Mouse (Mus musculus) G1E (cell line): Measurements from ENCODE around the gene Nudt15.

ENCODE experiments used
- CTCF ChIP-seq: IDR thresholded peaks from 2 replicates; pipeline ENCODE4 v1.5.1; 2012; ENCODE audit warnings: low read depth, low read length, inconsistent platforms, mixed read lengths
- GATA1 ChIP-seq: IDR thresholded peaks from 2 replicates; pipeline ENCODE4 v1.6.1; 2012; ENCODE audit warnings: borderline replicate concordance, low read length, inconsistent platforms, mixed read lengths
- POLR2AphosphoS5 ChIP-seq: IDR thresholded peaks from 2 replicates; pipeline ENCODE4 v1.6.1; 2012; ENCODE audit warnings: low read depth, low read length, inconsistent platforms; ENCODE audit not compliant: insufficient replicate concordance
- TAL1 ChIP-seq: conservative IDR thresholded peaks from 2 replicates; pipeline ENCODE4 v1.6.1; 2012; ENCODE audit warnings: low read depth, low read length, inconsistent platforms, mixed read lengths

DNA sequence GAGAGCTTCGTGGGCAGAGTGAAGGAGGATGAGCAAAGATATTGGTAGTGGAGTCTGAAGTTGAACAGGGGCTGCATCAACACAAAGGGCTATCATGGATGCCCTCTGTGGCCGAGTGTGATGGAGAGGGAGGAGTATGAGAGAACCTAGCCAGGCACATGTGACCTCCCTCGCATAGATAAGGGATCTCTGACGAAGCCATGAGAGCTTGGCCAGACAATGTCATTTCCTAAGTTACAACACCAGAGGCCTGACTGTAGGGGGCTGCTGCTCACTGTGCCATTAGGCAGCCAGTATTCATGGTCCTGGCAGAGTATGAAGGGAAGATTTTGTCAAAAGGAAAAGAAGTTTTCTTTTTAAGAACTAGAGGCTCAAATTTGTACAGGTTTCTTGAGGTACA is 1.0 kb downstream of the Nudt15 start:
- no peak for TF ChIP-seq CTCF
- TF ChIP-seq GATA1: no peak
- TF ChIP-seq POLR2AphosphoS5: no peak
- TF ChIP-seq TAL1: no peak
